Mouse (Mus musculus): ENCODE results near the gene Dock3.

Gene Dock3

DNA sequence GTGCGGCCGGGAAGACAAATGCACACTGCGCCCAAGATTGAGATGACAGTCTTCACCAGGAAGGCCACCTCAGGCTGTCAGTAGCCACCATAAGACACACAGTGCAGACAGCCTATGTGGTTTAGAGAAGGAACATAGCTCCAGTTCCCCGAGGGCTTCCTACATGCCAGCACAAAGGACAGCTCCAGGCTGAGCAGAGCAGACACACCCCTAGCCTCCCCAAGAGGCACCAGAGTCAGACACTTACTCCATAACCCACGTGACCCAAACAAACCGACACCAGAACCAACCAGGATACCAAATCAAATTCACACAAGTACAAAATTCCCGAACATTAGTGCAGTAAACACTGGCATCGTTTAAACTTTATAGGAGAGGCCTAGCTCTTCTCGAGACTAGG lies 342.4 kb downstream of the Dock3 start:
- no peak for DNase-seq (ENCODE audit: low read depth, low spot score)

- no peak for DNase-seq (ENCODE audit: low read depth, low spot score)
These were observed 343.4 kb downstream of the Dock3 start for GRCm38 (mm10) chr9:106888346-106888745.

DNA sequence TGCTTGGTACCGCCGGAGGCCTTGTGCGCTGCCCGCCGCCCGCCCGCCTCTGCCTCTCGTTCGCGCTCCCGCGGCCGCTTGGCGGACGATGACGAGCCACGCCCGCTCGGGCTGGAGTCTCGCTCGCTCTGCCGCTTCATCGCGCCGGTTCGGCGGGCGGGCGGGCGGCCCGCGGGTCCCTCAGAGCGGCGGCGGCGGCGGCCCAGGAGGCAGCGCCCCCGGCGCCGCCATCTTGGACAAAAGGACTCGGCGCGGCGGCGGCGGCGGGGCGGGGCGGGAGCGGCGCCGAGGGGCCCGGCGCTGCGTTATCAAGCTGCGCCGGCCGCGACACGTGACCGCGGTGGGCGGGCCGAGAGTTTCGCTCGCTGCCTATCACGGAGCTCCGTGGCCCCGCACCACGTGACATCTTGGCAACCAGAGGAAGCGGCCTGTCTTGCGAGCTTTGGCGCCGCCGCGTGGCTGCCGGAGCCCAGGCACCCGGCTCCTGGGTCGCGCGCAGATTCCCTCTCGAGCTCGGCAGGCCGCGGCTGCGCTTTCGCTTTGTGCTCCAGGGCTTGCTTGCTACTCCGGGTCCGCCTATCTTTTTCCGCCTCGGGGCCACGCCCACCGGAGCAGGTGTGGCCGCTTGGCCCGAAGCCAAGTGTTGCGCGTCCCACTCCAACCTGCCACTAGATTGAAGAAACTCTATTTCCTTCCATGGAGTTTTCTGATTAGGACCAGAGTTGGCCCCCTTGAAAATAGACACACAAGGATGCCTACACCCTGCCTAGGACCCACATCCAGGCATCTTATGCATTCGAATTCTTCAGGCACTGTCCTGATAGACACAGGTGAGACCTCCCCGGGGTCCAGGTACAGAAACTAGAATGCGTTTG lies 344.6 kb downstream of the Dock3 start, which contains the start of gene Rbm15b:
Rbm15b (minus strand) TSS at position 601 of the 875 bp plus-strand sequence.
- DNase-seq (ENCODE audit: low read depth, low spot score), result peak; percentile 97

GRCm38 (mm10) chr9:106885901-106886731 lies 345.6 kb downstream of the Dock3 start:
- peak; percentile 17 for DNase-seq (ENCODE audit: low read depth, low spot score)

- DNase-seq (ENCODE audit: low read depth, low spot score), result no peak
These were observed 346.5 kb downstream of the Dock3 start for GRCm38 (mm10) chr9:106884996-106885900.

DNA sequence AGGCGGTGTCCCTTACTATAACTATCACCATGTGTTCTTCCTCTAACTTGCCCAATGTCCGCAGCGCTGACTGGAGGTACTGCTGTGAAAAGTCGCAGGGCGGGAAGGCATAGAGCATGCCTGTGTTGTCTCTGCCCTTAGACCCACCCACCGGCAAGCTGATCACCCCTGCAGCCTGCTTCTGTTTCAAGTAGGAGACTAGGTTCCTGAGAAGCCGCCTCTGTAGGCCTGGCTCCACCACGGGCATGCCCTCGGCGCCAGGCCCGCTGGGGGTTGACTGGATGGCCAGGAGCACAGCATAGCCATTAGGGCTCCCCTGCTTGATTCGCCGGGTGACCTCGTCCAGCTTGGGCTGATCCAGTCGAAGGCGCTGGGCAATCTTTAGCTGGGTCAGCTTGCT lies 347.4 kb downstream of the Dock3 start:
- peak; percentile 33 for DNase-seq (ENCODE audit: low read depth, low spot score)

DNA sequence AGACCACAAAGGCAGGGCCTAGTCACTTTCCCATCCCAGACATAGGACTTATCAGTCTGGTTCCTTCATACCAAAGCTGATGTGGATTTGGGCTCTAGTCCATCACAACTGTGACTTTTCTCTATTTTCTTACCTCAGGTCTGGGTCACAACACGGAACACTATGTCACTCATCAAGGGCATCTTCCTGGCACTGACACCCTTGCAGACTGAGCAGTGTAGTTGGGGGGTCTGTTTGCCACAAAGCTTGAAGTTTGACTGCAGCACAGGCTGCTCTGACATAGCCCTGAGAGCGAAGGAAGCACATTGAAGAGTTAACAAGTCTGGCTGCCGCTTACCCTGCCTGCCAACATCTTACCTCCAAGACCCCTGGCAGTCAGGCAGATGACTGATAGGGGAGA lies 348.6 kb downstream of the Dock3 start:
- no peak for DNase-seq (ENCODE audit: low read depth, low spot score)

- no peak for DNase-seq (ENCODE audit: low read depth, low spot score)
These were observed 349.5 kb downstream of the Dock3 start for GRCm38 (mm10) chr9:106882176-106882575.

DNA sequence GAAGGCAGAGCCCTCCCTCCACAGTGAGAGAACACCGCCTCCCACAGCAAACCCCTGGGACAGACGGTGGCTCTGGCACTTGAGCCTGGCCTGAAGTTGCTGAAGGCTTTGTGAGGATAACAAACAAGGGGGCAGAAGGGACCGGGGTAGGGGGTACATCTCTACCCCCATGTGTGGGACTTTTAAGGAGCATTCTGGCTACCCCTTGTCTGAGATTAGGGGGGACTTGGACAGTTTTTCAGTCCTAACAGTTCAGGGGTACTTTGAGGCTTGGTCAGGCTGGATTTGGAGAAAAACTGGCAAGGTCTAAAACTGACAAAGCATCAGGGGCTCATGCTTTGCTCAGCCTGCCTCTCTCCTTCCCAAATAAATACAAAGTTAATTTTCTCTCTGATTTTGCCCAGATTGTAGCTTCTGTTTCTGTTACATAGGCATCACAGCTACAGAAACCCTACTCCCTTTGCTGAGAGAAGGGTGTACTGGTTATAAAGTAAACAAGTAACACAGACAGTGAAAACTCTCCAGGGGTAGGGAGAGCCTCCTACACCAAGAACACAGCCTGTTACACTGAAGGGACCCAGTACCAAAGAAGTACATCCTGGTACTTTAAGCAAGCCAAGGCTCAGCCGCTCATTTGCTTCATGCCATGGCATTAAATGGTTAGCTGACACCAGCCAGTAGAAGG lies 350.5 kb downstream of the Dock3 start:
- DNase-seq (ENCODE audit: low read depth, low spot score), result no peak

GRCm38 (mm10) chr9:106879471-106879870 lies 352.2 kb downstream of the Dock3 start:
- DNase-seq (ENCODE audit: low read depth, low spot score), result no peak

GRCm38 (mm10) chr9:106876666-106877065 lies 355.0 kb downstream of the Dock3 start:
- DNase-seq (ENCODE audit: low read depth, low spot score), result no peak

GRCm38 (mm10) chr9:106874216-106874615 lies 357.5 kb downstream of the Dock3 start:
- no peak for DNase-seq (ENCODE audit: low read depth, low spot score)

DNA sequence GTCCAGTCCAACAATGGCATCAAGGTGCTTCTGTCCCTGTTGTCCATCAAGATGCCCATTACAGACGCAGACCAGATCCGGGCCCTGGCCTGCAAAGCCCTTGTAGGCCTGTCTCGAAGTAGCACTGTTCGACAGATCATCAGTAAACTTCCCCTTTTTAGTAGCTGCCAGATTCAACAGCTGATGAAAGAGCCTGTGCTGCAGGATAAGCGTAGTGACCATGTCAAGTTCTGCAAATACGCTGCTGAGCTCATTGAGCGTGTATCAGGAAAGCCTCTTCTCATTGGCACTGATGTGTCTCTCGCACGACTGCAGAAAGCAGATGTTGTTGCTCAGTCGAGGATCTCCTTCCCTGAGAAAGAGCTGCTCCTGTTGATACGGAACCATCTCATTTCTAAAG lies 373.7 kb downstream of the Dock3 start:
- DNase-seq (ENCODE audit: low read depth, low spot score), result no peak

DNA sequence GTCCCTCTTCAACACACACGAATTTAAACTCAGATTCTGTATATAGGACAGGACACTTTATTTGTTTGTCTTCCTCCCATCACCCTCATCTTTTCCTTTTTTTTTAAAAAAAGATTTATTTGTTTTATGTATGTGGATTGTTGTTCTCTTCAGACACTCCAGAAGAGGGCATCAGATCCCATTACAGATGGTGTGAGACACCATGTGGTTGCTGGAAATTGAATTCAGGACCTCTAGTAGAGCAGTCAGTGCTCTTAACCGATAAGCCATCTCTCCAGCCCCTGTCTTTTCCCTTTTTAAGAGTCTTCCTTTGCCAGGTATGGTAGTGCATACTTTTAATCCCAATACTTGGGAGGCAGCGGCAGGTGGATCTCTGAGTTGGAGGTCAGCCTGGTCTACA lies 375.0 kb downstream of the Dock3 start:
- no peak for DNase-seq (ENCODE audit: low read depth, low spot score)
